Mouse (Mus musculus) MEL (cell line): ENCODE results near the gene Chst8.

Experiments used
- GABPA ChIP-seq: IDR thresholded peaks from 2 replicates; pipeline ENCODE4 v1.6.1; 2012; ENCODE audit warnings: low read depth, mild to moderate bottlenecking, inconsistent platforms, low read length, improper control_type of control experiment, moderate library complexity
- POLR2A ChIP-seq, 2 experiments: IDR thresholded peaks; 2 replicates each; pipeline ENCODE4 v1.6.1; 2011 to 2012; ENCODE audit warnings: low read length in 2 of 2, mild to moderate bottlenecking in 2 of 2, control low read depth in 1 of 2, improper control_type of control experiment in 1 of 2, low read depth in 1 of 2, moderate library complexity in 1 of 2; ENCODE audit not compliant: control insufficient read depth in 1 of 2, insufficient read depth in 1 of 2, poor library complexity in 1 of 2
- TCF12 ChIP-seq: IDR thresholded peaks from 2 replicates; pipeline ENCODE4 v1.6.1; 2014; ENCODE audit warnings: low read depth, mild to moderate bottlenecking, inconsistent platforms, low read length, improper control_type of control experiment, moderate library complexity
- USF1 ChIP-seq: IDR thresholded peaks from 2 replicates; pipeline ENCODE4 v1.6.1; 2014; ENCODE audit warnings: low read depth, mild to moderate bottlenecking, inconsistent platforms, low read length, improper control_type of control experiment, moderate library complexity
- ZNF384 ChIP-seq: IDR thresholded peaks from 2 replicates; pipeline ENCODE4 v1.6.1; 2012; ENCODE audit warnings: low read depth, mild to moderate bottlenecking, inconsistent platforms, low read length, improper control_type of control experiment

DNA sequence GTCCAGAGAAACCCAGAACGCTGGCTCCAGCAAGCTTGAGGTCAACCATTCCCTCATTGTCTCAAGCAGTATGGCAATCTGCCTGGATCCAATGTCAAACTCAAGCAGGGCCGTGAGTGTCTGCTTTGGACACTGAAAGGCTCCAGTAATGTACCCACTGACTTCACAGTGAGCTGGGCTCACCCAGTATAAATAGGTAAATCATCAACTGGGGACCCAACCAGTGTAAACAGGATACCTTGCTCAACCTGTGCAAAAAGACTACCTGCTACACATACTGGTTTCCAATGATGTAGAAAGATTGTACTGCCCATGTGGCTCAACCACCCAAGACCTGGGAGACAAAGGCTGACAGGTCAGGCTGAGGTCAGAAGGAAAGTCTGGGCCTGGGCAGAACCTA lies 7.5 kb downstream of the Chst8 start:
- TF ChIP-seq POLR2A (IDR thresholded peaks at IDR 0.05; ENCODE audit: control insufficient read depth in 1 of 2, insufficient read depth in 1 of 2, low read depth in 1 of 2, low read length in 2 of 2, poor library complexity in 1 of 2) = no peak
- no peak for TF ChIP-seq TCF12
- TF ChIP-seq USF1 = no peak
- TF ChIP-seq ZNF384 = no peak
- TF ChIP-seq GABPA = no peak
